Mouse (Mus musculus): ENCODE measurements at regions not wholly inside any gene's neighbourhood (a gene's known extent, or its start where the extent isn't known, plus 50 kb on each side); places are given as distances from the start of the nearest gene placed in this dataset.

GRCm38 (mm10) chr14:28626951-28627350 is 122.4 kb downstream of the Wnt5a start:
- no peaks in the 10 kb centered on the region for H3K9me3 ChIP-seq
- H3K4me2 ChIP-seq = no peak overlapping the region
- 94% methylated on average over 3 of the region's 3 CpGs for WGBS
- no peaks in the 10 kb centered on the region for H3K4me1 ChIP-seq (replicated peaks)
- no peaks in the 10 kb centered on the region for H3K36me3 ChIP-seq
- H3K4me3 ChIP-seq = no peak overlapping the region
- no peak overlapping the region for H3K27ac ChIP-seq
- ATAC-seq (ENCODE audit: low FRiP score) = no peak
- H3K9ac ChIP-seq = no peak overlapping the region
- no peaks in the 10 kb centered on the region for H3K27me3 ChIP-seq

- Histone ChIP-seq H3K9ac (no peak overlapping the region), H3K36me3 (no peaks in the 10 kb centered on the region), H3K4me2 (no peak overlapping the region), H3K27me3 (no peaks in the 10 kb centered on the region), H3K4me1 (replicated peaks) (no peaks in the 10 kb centered on the region), H3K4me3 (no peak overlapping the region), H3K9me3 (no peaks in the 10 kb centered on the region), H3K27ac (no peak overlapping the region)
- ATAC-seq (ENCODE audit: low FRiP score) = no peak
Measured at GRCm38 (mm10) chr14:28635175-28635574, 130.6 kb downstream of the Wnt5a start.

DNA sequence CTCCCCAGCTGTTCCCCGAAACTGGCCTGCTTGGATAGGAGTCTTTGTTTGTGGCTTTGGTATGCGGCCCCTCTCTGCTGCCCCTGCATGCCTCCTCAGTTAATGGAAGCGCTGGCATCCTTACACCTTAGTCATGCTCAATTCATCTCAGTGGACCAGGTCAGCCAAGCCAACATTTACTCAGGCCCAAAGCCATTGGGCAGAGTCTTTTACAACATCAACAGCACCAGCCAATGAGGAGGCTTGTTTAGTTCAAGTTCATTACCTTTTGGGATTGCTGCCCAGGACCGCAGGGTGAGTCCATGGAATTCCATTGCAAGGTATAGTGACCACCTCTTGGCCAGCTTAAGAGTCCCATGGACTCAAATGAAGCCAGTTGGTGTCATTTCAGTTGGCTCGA is 134.5 kb downstream of the Wnt5a start:
- no peak for ATAC-seq (ENCODE audit: low FRiP score)
- Histone ChIP-seq H3K36me3 (no peaks in the 10 kb centered on the region), H3K9ac (no peak overlapping the region)

GRCm38 (mm10) chr14:28645807-28646206 is 141.3 kb downstream of the Wnt5a start:
- Histone ChIP-seq H3K27ac (no peak overlapping the region), H3K4me2 (no peak overlapping the region), H3K9ac (no peak overlapping the region), H3K36me3 (no peaks in the 10 kb centered on the region), H3K9me3 (no peaks in the 10 kb centered on the region), H3K4me3 (no peak overlapping the region), H3K27me3 (no peaks in the 10 kb centered on the region), H3K4me1 (replicated peaks) (no peaks in the 10 kb centered on the region)
- 85% methylated on average over 2 of the region's 2 CpGs for WGBS
- ATAC-seq (ENCODE audit: low FRiP score) = no peak

More for the DNA sequence above, 134.5 kb downstream of the Wnt5a start:
- H3K4me3 ChIP-seq = no peak overlapping the region
- no peaks in the 10 kb centered on the region for H3K27me3 ChIP-seq
- no peaks in the 10 kb centered on the region for H3K4me1 ChIP-seq (replicated peaks)
- no peak overlapping the region for H3K27ac ChIP-seq
- no peak overlapping the region for H3K4me2 ChIP-seq
- H3K9me3 ChIP-seq = no peaks in the 10 kb centered on the region
- 84% methylated on average over 5 of the region's 5 CpGs for WGBS

- Histone ChIP-seq H3K27me3 (no peaks in the 10 kb centered on the region), H3K36me3 (no peaks in the 10 kb centered on the region), H3K4me2 (no peak overlapping the region), H3K27ac (no peak overlapping the region), H3K4me3 (no peak overlapping the region), H3K9me3 (no peaks in the 10 kb centered on the region), H3K4me1 (replicated peaks) (no peaks in the 10 kb centered on the region), H3K9ac (no peak overlapping the region)
- no peak for ATAC-seq (ENCODE audit: low FRiP score)
Measured at GRCm38 (mm10) chr14:28649411-28649810, 144.9 kb downstream of the Wnt5a start.

DNA sequence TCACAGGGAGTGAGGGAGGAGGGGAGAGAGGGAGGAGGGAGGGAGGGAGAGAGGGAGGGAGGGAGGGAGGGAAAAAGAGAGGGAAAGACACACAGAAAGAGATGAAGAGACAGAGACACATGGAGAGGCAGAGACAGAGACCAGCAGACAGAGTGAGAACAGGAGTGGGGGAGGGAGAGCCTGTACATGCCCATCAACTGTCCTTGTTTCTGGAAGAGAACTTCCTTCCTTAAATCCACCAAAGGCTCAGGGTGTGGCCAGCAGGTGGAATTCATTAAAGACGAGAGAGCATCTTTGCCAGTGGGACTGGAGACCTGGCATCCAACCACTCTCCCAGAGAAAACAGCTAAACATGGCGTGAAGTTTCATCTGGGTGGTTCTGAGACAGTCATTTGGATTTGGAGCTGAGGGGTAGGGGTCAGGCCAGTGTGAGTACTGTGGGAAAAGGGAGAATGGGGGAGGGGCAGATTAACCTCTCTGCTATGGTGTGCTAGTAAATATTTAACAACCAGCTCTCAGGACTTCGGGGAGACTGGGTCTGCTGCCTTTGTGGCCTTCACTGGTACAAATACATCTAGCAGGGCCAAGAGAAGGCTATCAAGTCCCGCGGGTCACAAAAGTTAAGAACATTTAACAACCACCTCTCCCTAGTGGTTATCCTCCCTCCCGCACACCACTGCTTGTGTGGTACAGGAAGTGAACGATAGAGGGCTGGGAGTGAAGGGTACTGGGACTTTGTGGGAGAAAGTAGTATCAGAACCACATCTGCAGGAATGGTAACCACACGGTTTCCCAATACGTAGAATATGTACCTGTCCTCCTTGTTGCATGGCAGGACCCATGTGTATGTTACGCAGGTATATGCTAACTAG is 148.7 kb downstream of the Wnt5a start:
- WGBS = 73% methylated on average over 10 of the region's 10 CpGs
- ATAC-seq (ENCODE audit: low FRiP score) = no peak
- Histone ChIP-seq H3K9ac (no peak overlapping the region), H3K4me3 (no peak overlapping the region), H3K27ac (no peak overlapping the region), H3K4me1 (replicated peaks) (no peaks in the 10 kb centered on the region), H3K4me2 (no peak overlapping the region), H3K9me3 (no peaks in the 10 kb centered on the region), H3K27me3 (no peaks in the 10 kb centered on the region), H3K36me3 (no peaks in the 10 kb centered on the region)

- Histone ChIP-seq H3K27ac (no peak overlapping the region), H3K36me3 (no peaks in the 10 kb centered on the region), H3K4me1 (replicated peaks) (no peaks in the 10 kb centered on the region), H3K4me3 (no peak overlapping the region), H3K4me2 (no peak overlapping the region), H3K9me3 (no peaks in the 10 kb centered on the region), H3K27me3 (no peaks in the 10 kb centered on the region), H3K9ac (no peak overlapping the region)
- WGBS = 94% methylated on average over 8 of the region's 8 CpGs
- no peak for ATAC-seq (ENCODE audit: low FRiP score)
Measured at GRCm38 (mm10) chr14:28657216-28657615, 152.7 kb downstream of the Wnt5a start.

- ATAC-seq (ENCODE audit: low FRiP score) = no peak
- Histone ChIP-seq H3K4me3 (no peak overlapping the region), H3K9ac (no peak overlapping the region), H3K4me2 (no peak overlapping the region), H3K27me3 (no peaks in the 10 kb centered on the region), H3K9me3 (no peaks in the 10 kb centered on the region), H3K36me3 (no peaks in the 10 kb centered on the region), H3K4me1 (replicated peaks) (peaks cover 11% of the 10 kb centered on the region), H3K27ac (no peak overlapping the region)
- 44% methylated on average over 5 of the region's 5 CpGs for WGBS
Measured at GRCm38 (mm10) chr14:28660872-28661588, 156.5 kb downstream of the Wnt5a start.

- no peak for ATAC-seq (ENCODE audit: low FRiP score)
- no peak overlapping the region for H3K4me2 ChIP-seq
- 79% methylated on average over 1 of the region's 1 CpGs for WGBS
- H3K27me3 ChIP-seq = no peaks in the 10 kb centered on the region
- no peak overlapping the region for H3K4me3 ChIP-seq
- H3K9me3 ChIP-seq = no peaks in the 10 kb centered on the region
- no peak overlapping the region for H3K27ac ChIP-seq
- no peak overlapping the region for H3K9ac ChIP-seq
- H3K36me3 ChIP-seq = no peaks in the 10 kb centered on the region
- H3K4me1 ChIP-seq (replicated peaks) = peaks cover 11% of the 10 kb centered on the region
Measured at GRCm38 (mm10) chr14:28663316-28663715, 158.8 kb downstream of the Wnt5a start.

GRCm38 (mm10) chr14:28664121-28664520 is 159.6 kb downstream of the Wnt5a start:
- H3K27me3 ChIP-seq = no peaks in the 10 kb centered on the region
- no peak overlapping the region for H3K4me3 ChIP-seq
- peaks cover 11% of the 10 kb centered on the region for H3K4me1 ChIP-seq (replicated peaks)
- ATAC-seq (ENCODE audit: low FRiP score) = no peak
- H3K27ac ChIP-seq = no peak overlapping the region
- H3K9me3 ChIP-seq = no peaks in the 10 kb centered on the region
- H3K9ac ChIP-seq = no peak overlapping the region
- 32% methylated on average over 7 of the region's 7 CpGs for WGBS
- H3K4me2 ChIP-seq = no peak overlapping the region
- no peaks in the 10 kb centered on the region for H3K36me3 ChIP-seq

- whole genome bisulfite sequencing = 52% methylated on average over 5 of the region's 5 CpGs
- ATAC-seq (ENCODE audit: low FRiP score) = no peak
Measured at GRCm38 (mm10) chr14:28675476-28675875, 170.9 kb downstream of the Wnt5a start.

DNA sequence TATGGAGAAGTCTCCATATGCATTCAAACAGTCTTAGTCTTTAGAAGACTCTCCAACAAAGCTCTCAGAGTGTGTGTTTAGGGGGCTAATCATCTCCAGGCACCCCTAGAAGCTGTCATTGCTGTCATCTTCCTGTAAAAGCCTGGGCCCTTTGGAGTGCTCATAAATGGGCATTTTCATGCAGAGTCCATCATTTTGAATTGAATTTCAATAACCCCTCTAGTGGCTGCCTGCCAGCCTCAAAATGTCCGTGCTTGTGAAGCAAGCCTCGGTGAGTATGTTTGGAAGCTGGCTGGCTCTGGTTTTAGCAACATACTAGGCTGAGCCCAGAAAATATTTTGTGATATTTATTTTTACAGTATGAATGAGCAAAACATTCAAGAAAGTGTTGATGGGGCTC is 195.2 kb downstream of the Wnt5a start:
- H3K4me3 ChIP-seq = no peak overlapping the region
- ATAC-seq (ENCODE audit: low FRiP score) = no peak
- no peak overlapping the region for H3K9ac ChIP-seq
- no peaks in the 10 kb centered on the region for H3K36me3 ChIP-seq
- H3K4me1 ChIP-seq (replicated peaks) = no peaks in the 10 kb centered on the region
- no peak overlapping the region for H3K27ac ChIP-seq
- WGBS = 69% methylated on average over 2 of the region's 2 CpGs
- H3K9me3 ChIP-seq = no peaks in the 10 kb centered on the region
- no peak overlapping the region for H3K4me2 ChIP-seq
- no peaks in the 10 kb centered on the region for H3K27me3 ChIP-seq

More at GRCm38 (mm10) chr14:28675476-28675875, 170.9 kb downstream of the Wnt5a start:
- Histone ChIP-seq H3K4me3 (no peak overlapping the region), H3K9ac (no peak overlapping the region), H3K4me2 (no peak overlapping the region), H3K27me3 (no peaks in the 10 kb centered on the region), H3K27ac (no peak overlapping the region), H3K36me3 (no peaks in the 10 kb centered on the region), H3K4me1 (replicated peaks) (no peaks in the 10 kb centered on the region), H3K9me3 (no peaks in the 10 kb centered on the region)

DNA sequence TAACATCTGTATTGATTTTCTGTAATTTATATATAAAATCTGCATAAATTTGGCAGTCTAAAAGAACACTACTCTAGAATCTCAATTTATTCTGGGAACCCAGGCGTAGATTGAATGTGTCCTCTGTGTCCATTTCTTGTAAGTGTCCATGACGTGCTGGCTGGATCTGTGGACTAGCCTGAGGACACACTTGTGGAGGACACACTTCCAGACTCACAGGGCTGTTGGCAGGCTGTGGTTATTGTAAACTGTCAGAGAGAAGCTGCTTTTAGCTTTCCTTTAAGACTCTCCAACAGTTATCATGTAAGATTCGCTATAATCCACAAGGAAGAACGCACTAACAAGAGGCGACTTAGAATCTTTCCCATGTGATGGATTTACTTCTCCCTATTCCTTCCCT is 200.2 kb downstream of the Wnt5a start:
- Histone ChIP-seq H3K9me3 (no peaks in the 10 kb centered on the region), H3K36me3 (no peaks in the 10 kb centered on the region)
- 95% methylated on average over 5 of the region's 5 CpGs for WGBS

More for the DNA sequence above, 200.2 kb downstream of the Wnt5a start:
- no peak for ATAC-seq (ENCODE audit: low FRiP score)
- no peak overlapping the region for H3K4me3 ChIP-seq
- no peaks in the 10 kb centered on the region for H3K27me3 ChIP-seq
- H3K4me2 ChIP-seq = no peak overlapping the region
- H3K4me1 ChIP-seq (replicated peaks) = no peaks in the 10 kb centered on the region
- H3K27ac ChIP-seq = no peak overlapping the region
- no peak overlapping the region for H3K9ac ChIP-seq
